Mouse (Mus musculus): Measurements from ENCODE around the gene Stxbp3. TPM values are rescaled to one million over a fixed set of nuclear protein-coding genes. Genes with fewer than 3 reads are reported as not detected.
A peak's percentile ranks its signal among the peaks of the same experiment; 100 is the strongest.

The Stxbp3 gene
- polyA plus RNA-seq, 1 experiment, result 32.5 TPM

DNA sequence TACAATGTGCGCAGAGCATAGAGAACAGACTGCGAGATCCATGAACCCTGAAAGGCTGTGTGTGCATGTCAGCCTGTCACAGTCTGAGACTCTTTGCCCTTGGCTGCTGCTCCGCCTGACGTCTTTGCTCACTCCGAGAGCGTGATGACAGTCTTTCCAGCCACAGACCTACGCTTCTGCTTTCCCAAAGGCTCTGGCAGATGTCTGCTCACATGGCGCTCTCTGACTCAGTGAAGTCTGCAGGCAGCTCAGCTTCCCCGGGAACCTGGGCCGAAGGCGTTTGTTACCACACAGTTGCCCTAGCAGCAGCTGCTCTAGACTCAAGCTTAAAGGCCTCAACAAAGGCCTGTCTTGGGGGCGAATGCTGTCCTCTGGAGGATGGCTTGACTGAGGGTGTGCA lies 15.0 kb upstream of the Stxbp3 start:
- peak; percentile 19 to 21 for DNase-seq
- 0 out of 2 replicates have a peak, but pooled peaks cover 7% of the 10 kb centered on the region for H3K4me1 ChIP-seq (ENCODE audit: control insufficient read depth, insufficient read depth, low read length)
- WGBS, result 35% methylated on average over 12 of the region's 12 CpGs
- H3K4me3 ChIP-seq (replicated peaks; ENCODE audit: insufficient read depth, low read depth, low read length), result no peak overlapping the region
- H3K27me3 ChIP-seq (ENCODE audit: control insufficient read depth, insufficient read depth, low read length), result no peaks in the 10 kb centered on the region
- TF ChIP-seq CTCF (IDR thresholded peaks at IDR 0.05; ENCODE audit: borderline replicate concordance, insufficient read depth, low read depth, low read length), result no peak
- TF ChIP-seq POLR2A (IDR thresholded peaks at IDR 0.05; ENCODE audit: borderline replicate concordance, insufficient read depth, low read length), result no peak
- H3K27ac ChIP-seq (ENCODE audit: insufficient read depth, low read length), result no peak overlapping the region

DNA sequence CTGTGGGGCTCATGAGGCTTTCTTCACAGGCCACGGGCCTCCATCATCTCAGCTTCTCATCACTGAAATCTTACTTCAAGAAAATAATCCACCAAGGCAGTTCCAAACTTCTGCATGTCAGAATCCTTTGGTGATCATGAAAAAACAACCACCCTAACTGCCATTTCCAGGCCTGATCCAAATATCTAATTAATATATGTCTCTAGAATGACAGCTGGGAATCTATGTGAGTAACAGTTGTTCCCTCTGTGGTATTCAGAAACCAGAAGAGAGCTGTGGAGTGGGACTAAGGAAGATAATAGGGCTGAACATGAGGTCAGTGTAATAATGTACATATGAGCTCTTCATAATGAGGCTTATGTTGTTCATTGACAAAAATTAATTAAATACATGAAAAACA lies 12.9 kb upstream of the Stxbp3 start:
- no peak overlapping the region for H3K27ac ChIP-seq (ENCODE audit: insufficient read depth, low read length)
- WGBS, result 80% methylated on average over 1 of the region's 1 CpGs
- no peaks in the 10 kb centered on the region for H3K27me3 ChIP-seq (ENCODE audit: control insufficient read depth, insufficient read depth, low read length)
- no peak for TF ChIP-seq POLR2A (IDR thresholded peaks at IDR 0.05; ENCODE audit: borderline replicate concordance, insufficient read depth, low read length)
- TF ChIP-seq CTCF (IDR thresholded peaks at IDR 0.05; ENCODE audit: borderline replicate concordance, insufficient read depth, low read depth, low read length), result no peak
- no peak overlapping the region for H3K4me3 ChIP-seq (replicated peaks; ENCODE audit: insufficient read depth, low read depth, low read length)
- 0 out of 2 replicates have a peak, but pooled peaks cover 7% of the 10 kb centered on the region for H3K4me1 ChIP-seq (ENCODE audit: control insufficient read depth, insufficient read depth, low read length)
- no peak for DNase-seq

DNA sequence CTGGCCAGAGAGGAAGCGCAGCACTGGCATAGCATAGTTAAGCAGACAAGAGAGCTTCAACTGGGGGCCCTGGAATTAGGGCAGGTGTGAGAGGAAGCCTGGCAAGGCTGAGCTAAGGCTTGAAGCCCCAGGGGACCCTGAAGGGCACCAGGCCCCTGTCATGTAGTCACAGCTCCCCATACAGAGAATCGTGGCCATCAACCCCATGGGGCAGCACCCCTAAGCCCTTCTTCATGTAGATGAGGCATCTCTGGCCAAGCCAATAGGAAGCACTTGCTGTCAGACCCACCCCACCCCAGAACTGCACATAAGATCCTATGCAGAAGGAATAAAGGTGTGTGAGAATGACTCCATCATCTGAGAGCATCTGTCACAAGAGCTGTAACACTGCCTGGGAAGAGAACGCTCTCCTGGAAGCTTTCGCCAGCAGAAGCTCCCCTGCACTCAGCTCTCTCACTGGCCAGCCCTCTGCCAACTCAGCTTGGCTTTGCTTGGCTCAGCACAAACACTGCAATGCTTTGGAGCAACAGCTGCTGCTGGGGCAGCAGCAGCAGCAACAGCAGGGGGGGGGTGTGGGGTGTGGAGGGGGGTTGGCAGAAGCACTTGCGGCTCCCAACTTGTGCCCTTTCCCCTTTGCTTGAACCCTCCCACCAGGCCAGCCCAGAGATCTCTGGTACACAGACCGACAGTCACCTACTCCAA lies 11.8 kb upstream of the Stxbp3 start:
- 0 out of 2 replicates have a peak, but pooled peaks cover 7% of the 10 kb centered on the region for H3K4me1 ChIP-seq (ENCODE audit: control insufficient read depth, insufficient read depth, low read length)
- WGBS, result 52% methylated on average over 6 of the region's 6 CpGs
- no peak overlapping the region for H3K27ac ChIP-seq (ENCODE audit: insufficient read depth, low read length)
- no peak for DNase-seq
- TF ChIP-seq POLR2A (IDR thresholded peaks at IDR 0.05; ENCODE audit: borderline replicate concordance, insufficient read depth, low read length) (no peak), CTCF (IDR thresholded peaks at IDR 0.05; ENCODE audit: borderline replicate concordance, insufficient read depth, low read depth, low read length) (no peak)
- no peaks in the 10 kb centered on the region for H3K27me3 ChIP-seq (ENCODE audit: control insufficient read depth, insufficient read depth, low read length)
- no peak overlapping the region for H3K4me3 ChIP-seq (replicated peaks; ENCODE audit: insufficient read depth, low read depth, low read length)

DNA sequence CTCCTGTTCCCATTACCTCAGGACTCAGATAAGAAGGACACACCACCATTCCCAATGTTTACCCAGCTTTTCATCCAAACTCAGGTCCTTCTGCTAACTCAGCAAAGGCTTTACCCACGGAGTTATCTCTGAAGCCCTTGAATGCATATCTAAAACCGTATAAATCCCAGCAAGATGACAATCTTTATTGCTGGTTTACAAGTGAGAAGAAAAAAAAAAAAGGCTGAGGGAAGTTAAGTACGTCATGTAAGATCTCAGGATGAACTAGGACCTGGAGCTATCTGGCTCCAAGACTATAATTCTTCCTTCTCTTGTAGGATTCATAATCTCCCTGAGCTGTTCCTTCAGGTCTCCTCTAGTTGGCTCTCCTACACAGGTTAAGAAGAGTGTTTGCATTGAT lies 11.2 kb upstream of the Stxbp3 start:
- H3K4me3 ChIP-seq (replicated peaks; ENCODE audit: insufficient read depth, low read depth, low read length), result no peak overlapping the region
- no peaks in the 10 kb centered on the region for H3K27me3 ChIP-seq (ENCODE audit: control insufficient read depth, insufficient read depth, low read length)
- DNase-seq, result no peak
- no peak for TF ChIP-seq POLR2A (IDR thresholded peaks at IDR 0.05; ENCODE audit: borderline replicate concordance, insufficient read depth, low read length)
- TF ChIP-seq CTCF (IDR thresholded peaks at IDR 0.05; ENCODE audit: borderline replicate concordance, insufficient read depth, low read depth, low read length), result no peak
- 91% methylated on average over 3 of the region's 3 CpGs for WGBS
- H3K4me1 ChIP-seq (ENCODE audit: control insufficient read depth, insufficient read depth, low read length), result 0 out of 2 replicates have a peak, but pooled peaks cover 3% of the 10 kb centered on the region
- H3K27ac ChIP-seq (ENCODE audit: insufficient read depth, low read length), result no peak overlapping the region

DNA sequence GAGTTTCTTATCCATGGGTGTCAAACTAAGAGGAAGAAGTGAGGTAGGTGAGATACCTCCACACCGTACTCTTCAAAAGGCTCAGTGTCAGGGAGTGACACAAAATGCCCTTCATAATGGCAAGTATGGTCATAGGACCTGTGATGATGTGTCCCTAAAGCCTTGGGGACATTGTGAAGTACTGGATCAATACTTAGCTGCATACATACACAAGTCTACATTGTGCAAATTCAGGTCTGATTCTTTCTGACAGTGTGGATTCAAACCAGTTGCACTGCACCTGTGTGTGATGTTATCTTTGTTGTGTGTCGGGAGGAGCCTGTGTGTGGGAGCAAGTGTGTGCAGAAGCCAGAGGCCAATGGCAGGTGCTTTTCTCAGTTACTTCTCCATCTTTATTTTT lies 10.7 kb upstream of the Stxbp3 start:
- no peak overlapping the region for H3K4me3 ChIP-seq (replicated peaks; ENCODE audit: insufficient read depth, low read depth, low read length)
- H3K27me3 ChIP-seq (ENCODE audit: control insufficient read depth, insufficient read depth, low read length), result no peaks in the 10 kb centered on the region
- DNase-seq, result no peak
- no peak for TF ChIP-seq CTCF (IDR thresholded peaks at IDR 0.05; ENCODE audit: borderline replicate concordance, insufficient read depth, low read depth, low read length)
- no peak for TF ChIP-seq POLR2A (IDR thresholded peaks at IDR 0.05; ENCODE audit: borderline replicate concordance, insufficient read depth, low read length)
- no peak overlapping the region for H3K27ac ChIP-seq (ENCODE audit: insufficient read depth, low read length)
- H3K4me1 ChIP-seq (ENCODE audit: control insufficient read depth, insufficient read depth, low read length), result 0 out of 2 replicates have a peak, but pooled peaks cover 3% of the 10 kb centered on the region
- WGBS, result 96% methylated on average over 2 of the region's 2 CpGs

DNA sequence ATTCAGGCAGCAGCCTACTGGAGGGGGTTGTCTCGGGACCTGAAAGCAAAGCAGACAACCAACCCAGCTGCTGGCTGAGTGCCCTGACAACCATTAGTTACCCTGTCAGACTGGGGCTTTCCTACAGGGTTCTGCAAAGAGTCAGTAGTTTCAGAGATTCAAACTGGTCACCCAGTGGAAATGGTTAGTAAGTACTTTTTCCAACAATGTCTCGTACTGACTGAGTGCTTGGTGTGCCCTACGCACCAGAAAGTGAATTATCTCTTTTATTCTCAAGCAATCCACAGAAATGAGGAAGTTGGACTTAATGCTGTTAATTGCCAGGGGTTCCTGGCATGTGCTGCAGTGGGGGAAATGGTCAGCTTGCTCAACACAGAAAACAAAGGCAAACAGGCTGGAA lies 10.2 kb upstream of the Stxbp3 start:
- TF ChIP-seq CTCF (IDR thresholded peaks at IDR 0.05; ENCODE audit: borderline replicate concordance, insufficient read depth, low read depth, low read length) (no peak), POLR2A (IDR thresholded peaks at IDR 0.05; ENCODE audit: borderline replicate concordance, insufficient read depth, low read length) (no peak)
- 57% methylated on average over 3 of the region's 3 CpGs for WGBS

DNA sequence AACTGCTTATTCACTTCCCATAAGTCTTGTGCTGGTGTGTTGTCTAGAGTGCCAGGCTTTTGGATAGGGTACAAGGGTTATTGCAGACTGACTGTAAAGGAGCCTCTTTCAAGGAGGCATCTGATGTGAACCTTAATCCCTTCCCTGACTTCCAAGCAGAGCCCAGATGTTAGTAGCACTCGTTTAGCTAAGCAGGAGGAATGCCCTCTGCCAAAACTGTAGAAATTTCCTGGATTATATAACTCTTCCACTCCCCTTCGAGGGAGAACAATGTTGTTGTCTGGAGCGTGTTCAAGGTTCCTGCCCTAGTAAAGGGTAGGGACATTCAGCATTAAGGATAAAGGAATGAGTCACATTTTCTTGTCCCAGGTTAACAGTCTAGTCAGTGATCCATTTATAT lies 6.3 kb upstream of the Stxbp3 start:
- Histone ChIP-seq H3K4me1 (ENCODE audit: control insufficient read depth, insufficient read depth, low read length) (no peaks in the 10 kb centered on the region), H3K27me3 (ENCODE audit: control insufficient read depth, insufficient read depth, low read length) (no peaks in the 10 kb centered on the region), H3K27ac (ENCODE audit: insufficient read depth, low read length) (no peak overlapping the region), H3K4me3 (replicated peaks; ENCODE audit: insufficient read depth, low read depth, low read length) (no peak overlapping the region)
- DNase-seq, result no peak
- WGBS, result 56% methylated on average over 3 of the region's 3 CpGs
- TF ChIP-seq POLR2A (IDR thresholded peaks at IDR 0.05; ENCODE audit: borderline replicate concordance, insufficient read depth, low read length) (no peak), CTCF (IDR thresholded peaks at IDR 0.05; ENCODE audit: borderline replicate concordance, insufficient read depth, low read depth, low read length) (no peak)

More for the DNA sequence above, 10.2 kb upstream of the Stxbp3 start:
- no peak overlapping the region for H3K27ac ChIP-seq (ENCODE audit: insufficient read depth, low read length)
- H3K27me3 ChIP-seq (ENCODE audit: control insufficient read depth, insufficient read depth, low read length), result no peaks in the 10 kb centered on the region
- DNase-seq, result no peak
- no peak overlapping the region for H3K4me3 ChIP-seq (replicated peaks; ENCODE audit: insufficient read depth, low read depth, low read length)
- 0 out of 2 replicates have a peak, but pooled peaks cover 2% of the 10 kb centered on the region for H3K4me1 ChIP-seq (ENCODE audit: control insufficient read depth, insufficient read depth, low read length)

DNA sequence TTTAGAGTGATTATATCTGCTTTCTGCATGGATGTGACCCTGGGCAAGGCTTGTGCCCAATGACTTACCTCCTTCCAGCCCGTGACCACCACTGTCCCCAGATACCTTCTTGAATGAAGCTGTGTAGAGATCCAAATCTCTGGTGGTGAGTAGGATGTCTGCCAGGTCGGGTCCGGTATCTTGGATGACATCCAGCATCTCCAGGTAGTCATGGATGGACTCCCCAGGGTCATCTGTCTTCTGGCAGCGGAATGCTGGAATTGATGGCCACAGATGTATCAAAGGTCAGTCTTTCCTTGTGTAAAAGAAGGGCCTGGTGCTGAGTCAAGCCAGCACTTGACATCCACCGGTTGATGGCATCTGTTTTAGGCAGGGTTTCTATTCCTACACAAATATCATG lies 4.2 kb upstream of the Stxbp3 start:
- no peak for TF ChIP-seq CTCF (IDR thresholded peaks at IDR 0.05; ENCODE audit: borderline replicate concordance, insufficient read depth, low read depth, low read length)
- TF ChIP-seq POLR2A (IDR thresholded peaks at IDR 0.05; ENCODE audit: borderline replicate concordance, insufficient read depth, low read length), result no peak
- DNase-seq, result no peak
- H3K27ac ChIP-seq (ENCODE audit: insufficient read depth, low read length), result no peak overlapping the region
- 35% methylated on average over 5 of the region's 5 CpGs for WGBS
- no peaks in the 10 kb centered on the region for H3K27me3 ChIP-seq (ENCODE audit: control insufficient read depth, insufficient read depth, low read length)
- no peaks in the 10 kb centered on the region for H3K4me1 ChIP-seq (ENCODE audit: control insufficient read depth, insufficient read depth, low read length)
- no peak overlapping the region for H3K4me3 ChIP-seq (replicated peaks; ENCODE audit: insufficient read depth, low read depth, low read length)
